Mouse (Mus musculus) cerebellum, postnatal 4 days (tissue): ENCODE results near the gene Tldc2.

Experiments used
- DNase-seq, 2 experiments: peaks; one replicate each; pipeline ENCODE4 v3.0.0; 2022; ENCODE audit warnings: low spot score in 2 of 2, mixed read lengths in 1 of 2

Tldc2 gene

DNA sequence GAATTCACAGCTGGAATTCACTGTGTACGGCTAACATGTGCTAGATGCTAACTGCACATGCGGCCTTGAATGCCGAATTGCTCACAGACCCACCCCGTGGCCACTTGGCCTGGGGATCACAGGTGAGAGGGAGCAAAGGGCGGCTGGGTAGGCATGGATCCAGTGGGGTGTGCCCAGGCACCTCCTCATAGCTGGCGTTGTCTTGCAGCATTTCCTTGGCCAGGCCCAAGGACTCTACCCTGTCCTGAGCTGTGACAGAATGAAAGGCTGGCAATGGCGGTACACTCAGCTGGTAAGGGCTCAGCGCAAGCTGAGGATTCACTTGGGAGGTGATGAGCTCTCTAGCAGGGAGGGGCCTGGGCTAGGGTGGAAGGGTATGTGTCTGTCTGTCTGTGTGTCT lies at the start of gene Tldc2:
TSS of gene Tldc2 (plus strand) at position 260 of the 400 bp plus-strand sequence.
- DNase-seq: no peak

DNA sequence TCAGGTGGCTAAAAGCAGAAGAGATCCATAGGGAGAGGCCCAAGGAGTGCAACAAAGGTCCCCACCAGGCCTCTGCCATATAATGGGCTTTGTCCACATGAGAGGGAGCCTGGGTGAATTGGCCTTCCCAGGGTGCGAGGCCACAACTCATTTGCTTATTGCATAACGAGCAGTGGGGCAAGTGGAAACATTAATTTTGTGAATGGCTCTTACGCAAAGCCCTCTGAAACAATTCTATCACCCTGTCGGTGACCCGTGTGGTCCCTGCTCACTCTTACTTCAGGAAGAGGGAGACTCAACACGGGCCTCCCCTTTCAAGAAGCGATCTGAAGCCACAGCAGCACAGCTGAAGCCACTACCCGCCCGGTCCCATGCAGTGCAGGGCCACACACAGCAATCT lies 49.6 kb upstream of the Tldc2 start:
- no peak for DNase-seq

DNA sequence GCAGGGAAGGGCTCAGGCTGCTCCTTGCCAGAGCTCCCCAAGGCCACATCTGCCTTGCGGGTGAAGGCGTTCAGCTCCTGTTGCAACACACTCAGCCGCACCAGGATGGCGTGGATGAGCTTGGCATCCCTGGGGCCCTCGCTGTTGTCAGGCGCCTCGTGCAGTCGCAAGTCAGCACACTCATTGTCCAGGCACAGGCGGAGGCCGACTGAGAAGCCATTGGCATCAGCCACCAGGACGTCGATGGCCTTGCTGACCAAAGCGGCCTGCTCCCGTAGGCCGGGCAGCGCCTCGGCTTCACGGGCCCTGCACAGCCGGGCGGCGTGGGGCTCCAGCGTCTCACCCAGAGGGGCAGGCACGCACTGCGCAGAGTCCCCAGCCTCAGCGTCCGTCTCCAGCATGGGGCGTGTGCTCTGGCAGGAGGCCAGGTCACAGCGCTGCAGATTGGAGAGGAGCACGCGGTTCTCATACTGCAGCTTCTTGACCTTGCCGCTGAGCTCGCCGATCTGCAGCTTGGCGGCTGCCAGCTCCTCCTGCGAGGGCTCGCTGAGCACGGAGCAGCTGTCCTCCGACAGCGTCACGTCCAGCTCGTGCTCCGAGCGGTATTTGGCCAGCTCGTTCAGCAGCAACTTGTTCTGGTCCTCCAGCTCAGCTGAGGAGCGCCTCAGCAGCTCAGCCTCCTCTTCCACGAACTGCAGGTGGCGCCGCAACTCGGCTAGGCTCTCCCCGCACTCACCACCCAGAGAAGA lies 46.8 kb upstream of the Tldc2 start:
- DNase-seq: peak in 1 of 2 experiments; percentile 66

DNA sequence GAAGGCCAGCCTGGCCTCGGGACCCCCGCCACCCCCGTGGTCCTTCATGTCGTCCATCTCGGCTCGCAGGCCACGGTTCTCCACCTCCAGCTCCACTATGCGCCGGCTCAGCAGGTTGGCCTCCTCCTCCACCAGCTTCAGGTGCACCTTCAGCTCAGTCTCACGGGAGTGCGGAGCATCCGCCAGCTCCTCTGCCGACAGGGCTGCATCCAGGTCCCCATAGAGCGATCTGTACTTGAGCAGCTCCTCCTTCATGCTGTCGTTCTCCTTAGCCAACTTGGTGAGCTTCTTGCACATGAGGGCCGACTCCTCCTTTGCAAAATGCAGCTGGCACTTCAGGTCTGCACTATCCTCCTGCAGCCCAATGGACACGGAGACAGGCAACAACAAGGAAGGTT lies 46.2 kb upstream of the Tldc2 start:
- no peak for DNase-seq

DNA sequence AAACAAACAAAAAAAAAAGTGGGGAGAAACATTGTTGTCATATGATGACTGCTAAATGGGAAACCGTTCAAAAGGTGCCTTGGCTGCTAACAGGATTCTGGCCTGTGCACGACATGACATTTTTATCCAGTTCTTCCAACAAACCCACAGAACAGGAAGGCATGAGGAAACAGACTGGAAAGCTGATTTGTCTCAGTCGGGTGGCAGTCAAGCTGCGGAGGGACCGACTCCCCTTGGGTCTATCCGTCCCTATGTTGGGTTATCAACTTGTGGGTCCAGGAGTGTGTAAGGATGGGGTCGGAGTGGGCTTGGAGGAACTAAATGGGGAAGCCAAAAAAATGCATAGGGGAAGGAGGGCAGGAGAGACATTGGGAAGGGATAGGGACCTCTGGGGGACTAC lies 45.4 kb upstream of the Tldc2 start:
- no peak for DNase-seq

DNA sequence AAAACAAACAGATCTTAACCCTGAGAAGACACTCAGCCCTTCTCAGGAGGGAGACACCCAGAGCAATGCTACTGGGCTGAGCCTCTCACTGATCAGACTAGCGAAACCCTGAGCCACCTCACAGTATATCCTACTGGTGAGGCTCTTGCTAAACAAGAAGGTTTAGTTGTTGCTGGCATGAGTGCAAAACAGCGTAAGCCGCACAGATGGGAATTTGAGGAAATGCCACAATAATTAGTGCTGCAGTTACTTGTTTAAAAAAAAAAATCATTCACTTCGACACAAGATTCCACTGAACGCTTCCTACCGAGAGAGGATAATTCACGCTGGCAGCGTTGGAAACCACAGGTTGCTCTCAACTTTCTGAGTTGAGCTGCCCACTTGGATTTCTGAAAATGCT lies 43.3 kb upstream of the Tldc2 start:
- DNase-seq: no peak

DNA sequence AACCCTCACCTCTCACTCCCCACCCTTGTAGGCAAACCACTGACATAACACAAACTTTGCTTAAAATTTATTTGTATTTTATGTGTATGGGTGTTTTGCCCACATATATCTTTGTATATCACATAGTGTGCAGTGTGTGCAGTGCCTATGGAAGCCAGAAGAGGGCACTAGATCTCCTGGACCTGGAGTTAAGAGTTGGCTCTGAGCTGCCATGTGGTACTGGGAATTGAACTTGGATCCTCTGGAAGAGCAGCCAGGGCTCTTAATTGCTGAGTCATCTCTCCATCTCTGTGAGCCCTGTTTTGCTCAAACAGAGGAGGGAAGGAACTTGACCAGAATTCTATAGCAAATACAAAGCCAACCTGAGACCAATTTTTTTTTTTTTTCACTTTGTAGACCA lies 42.9 kb upstream of the Tldc2 start:
- DNase-seq: no peak

DNA sequence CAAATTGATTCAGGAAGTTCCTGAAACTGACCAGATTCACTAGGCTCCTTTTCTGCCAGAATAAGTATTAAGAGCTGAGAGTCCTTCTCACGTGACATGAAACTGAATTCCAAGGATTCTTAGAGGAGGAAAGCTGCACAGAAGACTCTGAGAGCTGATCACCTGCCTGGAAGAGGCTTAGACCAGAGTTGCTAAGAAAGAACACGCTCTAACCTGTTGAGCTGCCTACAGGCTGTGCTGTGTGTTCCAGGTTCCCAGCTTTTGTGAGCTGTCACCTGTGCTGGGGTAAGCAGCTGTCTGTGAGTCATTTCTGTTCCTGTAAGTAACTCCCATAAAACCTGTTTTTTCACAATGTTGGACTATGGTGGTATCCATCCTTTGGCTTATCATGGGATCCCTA lies 40.9 kb upstream of the Tldc2 start:
- no peak for DNase-seq

DNA sequence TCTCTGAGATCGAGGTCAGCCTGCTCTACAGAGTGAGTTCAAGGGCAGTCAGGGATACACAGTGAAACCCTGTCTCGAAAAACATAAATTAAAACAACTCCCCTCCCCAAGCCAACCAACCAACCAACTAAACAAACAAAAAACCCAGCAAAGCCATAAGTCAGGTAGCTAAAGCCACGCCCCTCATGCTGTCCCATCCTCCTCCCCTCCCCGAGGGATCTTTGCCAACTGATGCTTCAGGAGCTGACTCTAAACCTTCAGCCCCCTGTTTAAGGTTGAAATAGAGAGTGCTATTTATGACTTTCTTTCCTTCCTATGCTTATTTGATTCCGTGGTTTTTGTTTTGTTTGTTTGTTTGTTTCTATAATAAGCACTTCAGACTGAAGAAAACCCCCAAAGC lies 39.9 kb upstream of the Tldc2 start:
- DNase-seq: no peak

DNA sequence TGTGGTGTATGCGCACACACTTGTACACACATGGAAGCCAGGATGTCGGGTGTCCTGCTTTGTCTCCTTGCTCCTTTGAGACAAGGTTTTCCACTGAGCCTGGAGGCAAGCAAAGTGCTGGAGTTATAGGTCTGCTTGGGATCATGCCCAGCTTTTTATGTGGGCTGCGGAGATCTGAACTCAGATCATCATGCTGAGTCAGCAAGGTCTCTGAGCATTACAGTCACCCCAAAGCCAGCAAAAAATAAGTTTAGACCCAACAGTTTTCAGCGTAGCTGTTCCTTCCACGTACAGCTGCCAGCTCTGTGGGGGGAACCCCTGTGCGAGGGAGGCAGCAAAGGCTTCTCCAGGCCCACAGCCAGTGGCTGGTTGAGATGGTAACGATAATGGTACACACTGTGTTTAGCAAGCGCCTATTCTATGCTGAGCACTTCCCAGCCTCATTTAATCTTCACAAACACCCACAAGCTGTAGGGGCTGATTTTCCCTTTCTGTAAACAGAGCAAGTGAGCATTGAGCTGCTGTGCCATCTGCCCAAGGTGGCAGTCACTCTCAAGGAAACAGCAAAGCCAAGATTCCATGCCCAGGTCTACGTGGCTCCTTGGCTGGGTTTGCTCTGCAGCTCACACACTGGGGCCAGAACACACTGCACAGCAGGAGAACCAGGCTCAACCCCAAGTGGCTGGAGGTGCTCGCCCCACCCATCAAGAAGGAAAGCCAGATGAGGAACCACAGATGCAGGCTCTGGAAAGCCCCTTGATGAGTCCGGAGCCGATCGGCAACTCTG lies 38.3 kb upstream of the Tldc2 start:
- no peak for DNase-seq

DNA sequence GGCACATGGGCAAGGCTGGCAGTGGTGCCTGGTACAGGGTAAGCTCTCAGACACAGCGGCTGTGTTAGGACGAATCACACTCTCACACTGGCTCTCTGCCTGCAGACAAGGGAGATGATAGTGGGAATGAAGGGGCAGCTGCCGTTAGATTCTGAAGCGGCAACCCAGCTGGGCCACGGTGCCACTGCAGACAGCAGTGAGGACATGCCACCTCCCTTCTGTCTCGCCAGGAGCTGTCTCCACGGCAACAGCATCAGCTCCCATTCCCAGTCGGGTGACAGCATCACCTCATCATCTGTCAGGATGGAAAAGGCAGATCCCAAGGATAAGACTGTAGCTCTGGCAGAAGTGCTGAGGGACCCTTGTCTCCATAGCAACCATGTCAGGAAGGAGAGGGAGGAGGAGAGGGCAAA lies 37.0 kb upstream of the Tldc2 start:
- peak in 1 of 2 experiments; percentile 71 for DNase-seq

DNA sequence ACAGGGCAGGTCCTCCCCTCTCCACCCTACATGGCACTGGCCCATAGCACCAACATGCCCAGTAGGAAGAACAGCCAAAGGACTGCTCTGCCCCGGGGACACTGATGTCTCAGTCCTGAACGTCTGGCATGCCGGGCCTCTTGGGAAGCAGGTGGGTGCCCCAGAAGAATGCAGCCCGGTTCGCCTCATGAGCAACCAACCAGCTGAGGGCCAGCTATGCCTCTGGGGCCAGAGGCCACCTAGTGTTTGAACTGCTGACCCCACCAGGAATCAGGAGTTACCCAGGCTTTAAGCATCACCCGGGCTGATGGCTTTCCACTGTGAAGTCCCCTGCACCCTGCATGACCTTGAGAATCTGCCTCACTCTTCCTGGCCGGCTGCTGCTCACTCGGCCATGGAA lies 34.4 kb upstream of the Tldc2 start:
- DNase-seq: no peak

DNA sequence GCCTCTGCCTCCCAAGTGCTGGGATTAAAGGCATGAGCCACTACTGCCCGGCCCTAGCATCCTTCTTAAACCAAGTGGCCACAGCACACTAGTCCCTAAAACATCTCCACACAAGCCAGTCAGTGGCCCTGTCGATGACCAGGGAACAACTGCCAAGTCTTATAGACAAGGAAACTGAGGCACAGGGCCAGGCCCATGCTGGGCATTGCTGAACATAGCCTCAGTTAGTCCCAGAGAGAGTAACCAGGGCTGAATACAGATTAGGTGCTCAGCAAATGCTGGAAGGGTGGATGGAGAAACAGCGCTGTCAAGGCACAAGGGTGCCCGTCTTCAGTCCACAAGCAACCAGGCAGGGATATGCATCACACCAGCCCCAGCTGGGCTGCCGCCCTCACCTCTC lies 33.7 kb upstream of the Tldc2 start:
- DNase-seq: no peak

DNA sequence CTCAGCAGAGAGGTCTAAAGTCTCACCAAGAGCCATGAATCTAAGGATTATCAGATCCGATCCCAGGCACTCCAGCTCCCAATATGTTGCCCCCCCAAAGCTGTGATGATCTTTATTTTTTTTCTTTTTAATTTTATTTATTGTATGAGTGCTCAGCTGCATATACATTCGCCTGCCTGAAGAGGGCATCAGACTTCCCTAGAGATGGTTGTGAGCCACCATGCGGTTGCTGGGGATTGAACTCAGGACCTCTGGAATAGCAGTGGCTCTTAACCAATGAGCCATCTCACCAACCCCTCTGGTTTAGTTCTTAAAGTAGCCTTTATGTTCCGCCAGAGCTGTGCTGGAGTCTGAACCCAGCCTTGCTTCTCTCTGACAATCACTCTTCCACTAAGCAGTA lies 33.1 kb upstream of the Tldc2 start:
- no peak for DNase-seq

DNA sequence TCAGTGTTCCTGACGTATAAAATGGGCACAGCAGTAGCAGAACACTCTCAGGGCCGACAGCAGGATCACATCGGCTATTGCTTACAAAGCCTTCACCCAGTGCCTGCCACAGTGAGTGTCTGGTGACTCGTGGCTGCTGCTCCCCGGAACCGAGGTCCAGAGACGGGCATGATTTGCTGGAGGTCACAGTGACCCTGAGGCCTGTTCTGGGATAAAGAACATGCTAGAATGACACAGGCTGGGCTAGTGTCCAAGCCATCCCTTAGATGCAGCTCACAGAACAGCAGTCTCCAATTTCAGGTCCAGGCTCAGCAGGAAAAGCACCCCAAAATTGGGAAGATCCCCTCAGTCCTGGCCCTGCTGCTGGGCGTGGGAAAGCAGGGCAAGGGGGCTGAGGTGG lies 32.6 kb upstream of the Tldc2 start:
- no peak for DNase-seq

DNA sequence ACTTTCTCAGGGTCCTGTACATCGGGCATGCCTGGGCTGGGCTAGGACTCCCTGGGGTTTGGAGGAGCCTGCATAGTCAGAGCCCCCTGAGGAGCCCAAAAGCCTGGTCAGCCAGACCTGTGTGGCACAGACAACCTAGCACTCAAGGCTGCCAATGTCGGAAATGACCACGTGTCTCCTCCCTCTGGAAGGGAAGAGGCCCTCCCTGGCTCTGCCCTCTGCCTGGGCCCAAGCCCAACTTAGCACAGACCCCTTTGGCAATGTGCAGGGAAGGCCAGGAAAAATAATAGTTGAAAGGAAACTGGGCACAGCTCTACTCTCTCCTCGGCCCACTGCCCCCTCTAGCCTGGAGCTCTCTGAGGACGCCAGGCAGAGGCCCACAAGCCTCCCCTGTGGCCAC lies 32.0 kb upstream of the Tldc2 start:
- DNase-seq: no peak

DNA sequence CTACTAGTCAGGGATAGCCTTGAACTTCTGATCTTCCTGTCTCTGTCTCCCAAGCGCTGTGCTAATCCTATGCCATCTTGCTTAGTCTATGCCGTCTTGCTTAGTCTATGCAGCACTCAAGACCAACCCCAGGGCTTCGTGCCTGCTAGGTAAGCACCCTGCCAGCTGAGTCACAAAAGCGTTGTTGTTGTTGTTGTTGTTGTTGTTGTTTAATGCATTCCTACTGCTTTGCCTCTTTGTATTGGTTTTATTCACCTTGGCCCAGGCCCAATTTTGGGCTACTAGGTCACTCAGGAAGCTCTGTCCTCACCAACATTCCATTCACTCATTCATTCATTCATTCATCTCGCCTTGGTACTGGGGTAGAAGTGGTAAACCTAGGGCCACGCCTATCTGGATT lies 31.1 kb upstream of the Tldc2 start:
- DNase-seq: no peak

DNA sequence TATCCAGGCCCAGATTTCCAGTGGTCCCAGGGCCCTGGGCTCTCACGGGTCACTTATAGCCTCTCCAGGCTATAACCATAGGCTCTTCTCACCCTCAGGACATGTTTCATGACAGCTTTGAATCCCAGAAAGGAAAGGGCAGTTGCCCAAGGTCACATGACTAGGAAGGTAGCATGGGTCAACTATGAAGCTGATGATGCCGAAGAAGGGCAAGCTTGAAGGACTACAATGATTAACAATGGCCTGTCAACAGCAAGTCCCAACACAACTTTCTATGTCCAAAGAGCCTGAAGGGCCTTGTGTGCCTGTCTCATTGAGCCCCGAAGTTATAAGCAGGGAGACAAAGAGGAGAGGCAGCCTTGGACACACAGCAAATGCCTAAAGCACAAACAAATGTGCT lies 29.7 kb upstream of the Tldc2 start:
- no peak for DNase-seq

DNA sequence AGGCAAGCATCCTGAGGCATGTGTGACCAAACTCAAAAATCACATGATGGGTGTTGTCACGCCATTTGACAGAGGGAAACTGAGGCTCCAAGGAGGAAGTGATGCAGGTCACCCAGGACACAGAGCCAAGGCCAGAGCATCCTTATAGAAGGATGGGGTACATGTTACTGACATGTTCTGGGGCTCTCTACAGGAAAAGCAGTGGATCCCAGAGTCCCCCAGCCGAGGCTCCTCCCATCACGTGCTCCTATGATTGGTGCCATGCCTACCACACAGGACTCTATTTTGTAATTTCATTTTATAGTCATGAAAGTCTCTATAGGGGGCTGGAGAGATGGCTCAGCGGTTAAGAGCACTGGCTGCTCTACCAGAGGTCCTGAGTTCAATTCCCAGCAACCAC lies 29.1 kb upstream of the Tldc2 start:
- no peak for DNase-seq

DNA sequence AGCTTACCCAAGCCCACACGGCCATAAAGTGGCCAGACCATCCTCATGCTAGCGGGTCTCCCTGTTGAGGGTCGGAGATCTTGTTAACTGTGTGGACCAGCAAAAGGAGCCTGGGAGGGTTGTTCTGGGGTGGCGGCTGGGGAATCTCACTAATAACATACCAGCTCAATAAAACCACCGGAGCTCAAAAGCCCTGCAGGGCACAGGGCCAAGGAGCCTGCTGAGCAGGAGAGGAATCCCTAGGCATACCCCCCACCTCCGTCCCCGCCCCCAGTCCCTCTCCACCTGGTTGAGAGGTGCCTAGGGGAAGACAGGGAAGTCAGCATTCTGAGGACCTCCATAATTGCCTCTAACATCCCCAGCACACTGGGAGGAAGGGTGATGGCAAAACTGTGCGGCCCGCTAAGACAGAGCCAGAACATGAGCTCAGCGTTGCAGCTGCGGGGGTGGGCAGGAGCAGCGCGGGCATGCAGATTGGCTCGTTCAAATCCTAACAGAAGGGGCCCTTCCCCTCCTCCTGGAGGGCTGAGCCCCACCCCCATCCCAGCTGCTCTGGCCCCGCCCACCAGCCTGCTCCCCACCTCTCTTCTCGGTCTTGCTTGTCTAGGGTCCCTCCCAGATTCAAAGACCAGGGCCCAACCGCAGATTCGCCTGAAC lies 28.4 kb upstream of the Tldc2 start:
- peak; percentile 61 to 86 for DNase-seq

DNA sequence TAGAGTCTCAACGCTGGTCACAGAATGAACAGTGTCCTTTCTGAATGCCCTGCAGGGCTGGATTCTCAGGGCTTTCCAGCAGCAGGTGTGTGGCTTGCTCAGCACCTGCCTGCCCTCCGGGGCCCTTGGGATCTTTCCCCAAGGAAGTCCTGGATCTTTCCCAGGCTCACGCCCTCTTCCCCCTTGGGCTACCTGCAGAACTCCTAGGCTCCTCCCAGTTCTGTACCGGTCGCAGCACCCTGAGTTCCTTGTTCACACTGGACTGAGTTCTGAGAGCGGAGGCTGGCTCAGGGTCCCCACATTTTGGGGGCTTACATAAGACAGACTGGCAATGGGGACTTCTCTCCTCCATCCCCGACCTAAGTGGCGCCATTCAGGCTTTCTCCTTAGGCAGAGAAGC lies 27.7 kb upstream of the Tldc2 start:
- no peak for DNase-seq

DNA sequence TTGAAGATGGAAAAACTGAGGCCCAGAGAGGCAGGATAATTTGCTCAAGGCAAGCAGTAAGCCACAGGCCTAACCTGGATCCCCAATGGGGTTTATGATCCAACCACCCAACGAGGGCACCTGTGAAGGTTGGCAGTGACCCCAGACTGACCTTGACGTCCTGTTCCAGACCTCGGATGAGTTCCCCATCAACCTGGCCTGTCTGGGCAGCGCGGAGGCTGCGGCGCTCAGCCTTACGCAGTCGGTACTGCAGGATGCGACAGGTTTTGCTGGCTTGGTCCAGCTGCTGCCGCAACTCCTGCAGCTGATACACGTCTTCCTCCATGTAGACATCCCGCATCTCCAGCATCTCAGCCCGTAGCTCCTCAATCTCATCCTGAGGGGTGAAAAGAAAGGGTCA lies 26.8 kb upstream of the Tldc2 start:
- DNase-seq: no peak
